Mouse (Mus musculus) layer of hippocampus, adult 18-20 months (tissue): ENCODE measurements around the gene Tctex1d4. TPM values are rescaled to one million over a fixed set of nuclear protein-coding genes. Genes with fewer than 3 reads are reported as not detected.

Source experiments
- DNase-seq, 2 experiments: peaks; one replicate each; pipeline ENCODE4 v3.0.0; 2022; ENCODE audit warnings: low spot score in 2 of 2
- total RNA-seq, 2 experiments: library from RNA; stranded (reverse); gene quantifications; 2 replicates each; pipeline ENCODE4 v1.2.3; 2021

The Tctex1d4 gene
- total RNA-seq, 2 experiments from 2014 or later: 0.46 to 1.1 TPM

DNA sequence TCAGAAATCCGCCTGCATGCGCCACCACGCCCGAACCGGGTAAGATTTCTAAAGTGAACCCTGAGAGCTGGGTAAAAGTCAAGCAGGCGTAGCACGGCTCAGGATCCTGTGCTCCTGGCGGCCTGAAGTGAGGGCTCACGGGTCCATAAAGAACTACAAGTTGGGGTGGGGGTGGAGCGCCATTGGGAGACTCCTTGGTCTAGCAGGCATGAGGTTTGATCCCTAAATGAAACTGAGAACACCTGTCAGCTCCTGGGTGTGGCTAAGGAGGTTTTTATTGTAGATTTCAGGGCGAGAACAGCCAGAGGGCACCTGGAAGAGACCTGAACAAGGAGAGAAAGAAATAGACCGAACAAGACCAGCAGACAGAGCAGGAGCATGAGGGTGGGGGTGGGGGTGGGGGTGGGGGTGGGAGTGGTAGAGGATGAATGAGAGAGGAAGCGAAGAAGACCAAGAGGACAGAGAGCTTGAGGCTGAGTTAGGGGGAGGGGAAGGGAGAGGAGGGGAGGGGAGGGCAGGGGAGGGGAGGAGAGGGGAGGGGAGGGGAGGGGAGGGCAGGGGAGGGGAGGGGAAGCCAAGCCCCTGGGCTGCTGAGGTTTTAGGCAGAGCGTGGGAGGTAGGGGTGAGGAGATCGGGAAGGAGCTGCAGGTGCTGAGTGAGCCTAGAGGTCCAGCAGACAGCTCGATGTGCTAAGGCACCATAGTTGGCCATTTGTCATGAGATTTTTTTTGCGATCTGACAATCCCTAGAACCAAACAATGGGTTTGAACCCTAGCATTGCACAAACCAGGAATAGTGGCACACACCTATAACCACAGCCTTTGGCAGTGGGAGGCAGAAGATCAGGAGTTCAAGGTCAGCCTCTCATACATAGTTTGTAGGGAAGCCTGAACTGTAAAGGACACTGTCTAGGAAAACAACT lies 12.0 kb downstream of the Tctex1d4 start:
- DNase-seq: no peak

GRCm38 (mm10) chr4:117139217-117139612 lies 12.6 kb downstream of the Tctex1d4 start:
- no peak for DNase-seq

DNA sequence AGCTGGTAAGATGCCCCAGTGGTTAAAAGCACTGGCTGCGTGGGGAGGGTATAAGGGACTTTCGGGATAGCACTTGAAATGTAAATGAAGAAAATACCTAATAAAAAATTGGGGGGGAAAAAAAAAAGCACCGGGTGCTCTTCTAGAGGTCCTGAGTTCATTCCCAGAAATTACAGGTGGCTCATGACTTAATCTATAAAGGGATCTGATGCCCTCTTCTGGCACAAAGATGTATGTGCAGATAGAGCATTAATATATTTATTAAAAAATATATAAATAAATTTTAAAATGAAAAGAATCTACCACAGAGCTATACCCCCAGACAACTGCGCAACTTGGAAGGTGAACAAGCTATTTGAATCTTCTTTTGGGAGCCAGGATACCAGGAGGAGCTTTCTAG lies 14.0 kb downstream of the Tctex1d4 start:
- no peak for DNase-seq

- no peak for DNase-seq
These were observed 16.4 kb downstream of the Tctex1d4 start for GRCm38 (mm10) chr4:117143023-117143422.

- DNase-seq: no peak
These were observed 18.7 kb downstream of the Tctex1d4 start for GRCm38 (mm10) chr4:117145248-117145647.

- peak; percentile 64 to 87 for DNase-seq
These were observed 19.6 kb downstream of the Tctex1d4 start for GRCm38 (mm10) chr4:117146176-117146575.

- DNase-seq: no peak
These were observed 21.6 kb downstream of the Tctex1d4 start for GRCm38 (mm10) chr4:117148047-117148713.

GRCm38 (mm10) chr4:117148815-117149214 lies 22.2 kb downstream of the Tctex1d4 start:
- DNase-seq: no peak

- DNase-seq: no peak
These were observed 23.0 kb downstream of the Tctex1d4 start for GRCm38 (mm10) chr4:117149291-117150211.

GRCm38 (mm10) chr4:117150212-117150733 lies 23.7 kb downstream of the Tctex1d4 start:
- no peak for DNase-seq

GRCm38 (mm10) chr4:117151416-117151815 lies 24.8 kb downstream of the Tctex1d4 start:
- DNase-seq: no peak

GRCm38 (mm10) chr4:117152714-117153113 lies 26.1 kb downstream of the Tctex1d4 start:
- no peak for DNase-seq

- no peak for DNase-seq
These were observed 28.6 kb downstream of the Tctex1d4 start for GRCm38 (mm10) chr4:117155020-117155791.

DNA sequence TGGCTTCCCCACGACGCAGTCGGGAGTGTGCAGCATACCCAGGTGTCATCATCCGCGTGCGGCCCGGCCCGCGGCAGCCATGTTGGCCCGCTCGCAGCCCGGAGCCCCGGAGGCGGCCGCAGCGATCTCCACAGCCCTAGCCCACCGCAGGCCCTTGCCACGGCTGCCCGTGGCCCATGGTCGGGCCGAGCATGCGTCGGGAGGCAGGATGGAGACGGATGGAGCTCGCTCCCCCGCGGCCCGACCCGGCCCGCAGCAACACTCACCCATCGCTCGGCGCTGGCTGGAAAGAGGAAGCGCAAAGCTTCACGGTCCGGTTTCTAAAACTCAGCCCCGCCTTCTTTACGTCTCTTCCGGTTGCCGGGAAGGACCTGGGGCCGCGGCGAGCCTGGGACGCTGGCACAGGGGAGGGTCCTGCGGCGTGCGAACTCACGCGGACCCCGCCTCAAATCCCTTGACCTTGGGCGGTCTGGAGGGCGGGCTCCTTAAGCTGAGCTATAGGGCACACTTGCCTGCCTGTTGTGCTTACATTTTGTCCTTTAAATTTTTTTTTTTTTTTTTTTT lies 29.3 kb downstream of the Tctex1d4 start, which contains the start of gene Rps8:
Gene Rps8, minus strand, starts transcription at position 452 of the 564 bp plus-strand sequence.
- DNase-seq: peak; percentile 86 to 90

DNA sequence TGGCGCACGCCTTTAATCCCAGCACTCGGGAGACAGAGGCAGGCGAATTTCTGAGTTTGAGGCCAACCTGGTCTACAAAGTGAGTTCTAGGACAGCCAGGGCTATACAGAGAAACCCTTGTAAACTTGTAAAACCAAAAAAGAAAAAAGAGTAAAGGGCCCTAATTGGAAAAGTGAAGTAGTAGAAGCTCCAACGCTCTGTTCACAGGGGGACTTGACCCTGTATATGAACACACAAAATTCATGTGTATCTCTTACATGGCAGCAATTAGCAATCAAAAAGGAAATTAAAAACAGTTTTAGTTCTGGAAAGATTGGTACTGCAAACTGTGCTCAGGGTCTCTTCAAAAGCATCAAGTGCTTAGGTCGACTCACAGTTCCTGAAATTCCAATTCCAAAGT lies 29.8 kb downstream of the Tctex1d4 start:
- DNase-seq: no peak

DNA sequence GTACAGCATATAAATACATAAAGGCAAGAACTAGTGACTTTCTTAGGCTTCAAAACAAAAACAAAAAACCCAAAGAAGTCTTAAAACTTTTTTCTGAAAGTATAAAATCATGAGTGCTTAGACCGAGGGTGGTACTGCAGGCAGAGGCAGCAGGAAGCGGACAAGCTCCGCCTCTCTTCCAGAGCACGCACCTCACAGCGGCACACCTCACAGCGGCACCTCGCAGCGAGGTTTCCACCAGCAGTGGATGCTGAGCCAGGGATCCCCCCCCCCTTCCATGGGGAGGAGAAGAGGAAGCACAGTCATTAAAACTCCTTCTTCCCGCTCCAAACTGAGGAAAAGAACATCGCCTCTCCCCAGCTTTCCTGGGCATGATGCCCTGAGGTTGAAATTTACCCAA lies 33.1 kb downstream of the Tctex1d4 start:
- no peak for DNase-seq

GRCm38 (mm10) chr4:117161183-117161582 lies 34.6 kb downstream of the Tctex1d4 start:
- DNase-seq: no peak

DNA sequence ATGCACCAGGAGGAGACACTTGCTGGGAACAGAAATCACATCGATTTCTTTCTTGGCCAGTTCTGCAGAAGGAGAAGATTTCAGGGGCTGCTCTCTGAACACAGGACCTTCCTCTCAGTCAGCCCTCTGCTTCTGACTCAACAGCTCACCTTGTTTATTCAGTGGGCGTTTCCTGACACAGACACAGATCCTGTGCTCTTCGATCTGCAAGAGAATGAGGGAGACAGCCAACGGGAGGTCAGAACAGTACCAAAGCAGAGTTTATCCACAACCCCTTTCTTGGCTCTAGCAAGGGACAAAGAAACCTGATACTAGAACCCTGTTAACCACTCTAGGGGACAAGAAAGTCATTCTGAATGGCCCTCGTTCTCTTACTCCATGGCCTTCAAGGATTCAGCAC lies 43.3 kb downstream of the Tctex1d4 start:
- no peak for DNase-seq
